Mouse (Mus musculus): ENCODE measurements around the gene Fam222a. TPM values are rescaled to one million over a fixed set of nuclear protein-coding genes. Genes with fewer than 3 reads are reported as not detected.

Gene Fam222a
- polyA plus RNA-seq, 1 experiment from 2014 or later, result 7.1 TPM

Other genes with a start within 250 kb of the Fam222a start
- gene Kctd10, start 187.5 kb upstream of the Fam222a start, polyA plus RNA-seq (2014; fragmentation: Nextera tagmentation; extraction: Ambion mirVana), result 116 and 131 TPM in 2 replicates
- gene Ube3b, start 187.4 kb upstream of the Fam222a start, polyA plus RNA-seq (2014; fragmentation: Nextera tagmentation; extraction: Ambion mirVana), result 49.0 and 51.8 TPM in 2 replicates
- 34.3 and 35.6 TPM in 2 replicates for gene Mmab, start 124.0 kb upstream of the Fam222a start, polyA plus RNA-seq (2014; fragmentation: Nextera tagmentation; extraction: Ambion mirVana)
- 70.0 and 78.4 TPM in 2 replicates for gene Mvk, start 123.7 kb upstream of the Fam222a start, polyA plus RNA-seq (2014; fragmentation: Nextera tagmentation; extraction: Ambion mirVana)
- 0.59 and 0.83 TPM in 2 replicates for gene Trpv4, start 90.4 kb downstream of the Fam222a start, polyA plus RNA-seq (2014; fragmentation: Nextera tagmentation; extraction: Ambion mirVana)
- 74.7 and 77.0 TPM in 2 replicates for gene Gltp, start 123.0 kb downstream of the Fam222a start, polyA plus RNA-seq (2014; fragmentation: Nextera tagmentation; extraction: Ambion mirVana)
- 9.0 and 11.7 TPM in 2 replicates for gene Tchp, start 139.7 kb downstream of the Fam222a start, polyA plus RNA-seq (2014; fragmentation: Nextera tagmentation; extraction: Ambion mirVana)
- gene Ankrd13a, start 206.7 kb downstream of the Fam222a start, polyA plus RNA-seq (2014; fragmentation: Nextera tagmentation; extraction: Ambion mirVana), result 50.1 and 65.4 TPM in 2 replicates
- gene Git2, start 207.5 kb downstream of the Fam222a start, polyA plus RNA-seq (2014; fragmentation: Nextera tagmentation; extraction: Ambion mirVana), result 35.6 and 37.2 TPM in 2 replicates

Measured in intestine, embryonic 14.5 days (tissue).